Mouse (Mus musculus): ENCODE data around the gene Sh3kbp1. TPM values are rescaled to one million over a fixed set of nuclear protein-coding genes. Genes with fewer than 3 reads are reported as not detected.

Sh3kbp1 gene
- total and polyA plus RNA-seq, 2 experiments from 2014 or later: 46.7 to 58.8 TPM

DNA sequence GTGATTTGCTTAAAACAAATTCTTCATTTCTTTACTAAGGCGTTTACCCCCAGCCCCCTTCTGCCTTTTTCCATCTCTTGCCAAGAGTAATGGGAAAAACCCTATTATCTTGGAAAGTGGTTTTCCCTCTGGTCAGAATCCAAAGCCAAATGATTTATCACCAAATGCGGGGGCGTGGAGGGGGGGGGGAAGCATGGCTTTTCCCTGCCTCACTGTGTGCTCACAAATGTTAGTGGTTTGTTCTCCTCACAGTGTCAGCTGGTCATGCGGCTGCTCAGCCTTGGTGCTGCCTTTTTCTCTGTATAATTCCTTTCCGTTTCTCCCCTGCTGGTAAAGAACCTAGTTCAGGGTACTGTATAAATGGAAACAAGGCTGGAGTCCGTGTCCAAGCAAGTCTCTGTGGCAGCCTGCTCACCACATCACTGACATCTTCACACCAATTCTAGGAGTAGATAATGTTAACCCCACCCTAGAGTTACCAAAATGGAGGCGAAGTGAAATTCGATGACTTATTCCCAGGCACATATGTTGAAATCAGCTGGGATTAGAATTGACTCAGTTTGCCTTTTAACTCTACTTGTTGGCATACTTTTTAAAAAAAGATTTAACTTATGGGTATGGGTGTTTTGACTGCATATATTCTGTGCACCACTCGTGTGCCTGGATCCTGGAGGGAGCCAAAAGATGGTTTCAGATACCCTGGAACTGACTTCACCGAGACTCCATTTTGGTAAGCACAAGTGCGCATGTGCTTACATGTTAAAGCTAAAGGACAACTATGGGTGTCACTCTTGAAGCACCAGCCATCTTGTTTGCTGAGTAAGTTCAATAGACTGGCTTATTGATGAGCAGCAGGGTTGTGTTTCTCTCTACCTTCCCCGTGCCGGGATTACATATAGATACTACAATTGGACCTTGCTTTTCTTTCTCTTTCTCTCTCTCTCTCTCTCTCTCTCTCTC, 84.3 kb downstream of the Sh3kbp1 start:
- no peak overlapping the region for H3K4me3 ChIP-seq (ENCODE audit: low read depth, low read length)
- H3K9me3 ChIP-seq (ENCODE audit: low read length): no peaks in the 10 kb centered on the region
- H3K27me3 ChIP-seq (ENCODE audit: insufficient read depth, low read length): no peaks in the 10 kb centered on the region
- WGBS: 72% methylated on average over 13 of the region's 13 CpGs
- H3K4me1 ChIP-seq (ENCODE audit: insufficient read depth): no peaks in the 10 kb centered on the region
- no peak for DNase-seq
- no peaks in the 10 kb centered on the region for H3K36me3 ChIP-seq (ENCODE audit: insufficient read depth)
- H3K27ac ChIP-seq (ENCODE audit: low read depth, low read length): no peak overlapping the region
- H3K4me2 ChIP-seq (ENCODE audit: low read depth): no peak overlapping the region
- H3K9ac ChIP-seq: no peak overlapping the region
- ATAC-seq: no peak
- TF ChIP-seq CTCF (IDR thresholded peaks at IDR 0.05; ENCODE audit: low read depth): no peak

DNA sequence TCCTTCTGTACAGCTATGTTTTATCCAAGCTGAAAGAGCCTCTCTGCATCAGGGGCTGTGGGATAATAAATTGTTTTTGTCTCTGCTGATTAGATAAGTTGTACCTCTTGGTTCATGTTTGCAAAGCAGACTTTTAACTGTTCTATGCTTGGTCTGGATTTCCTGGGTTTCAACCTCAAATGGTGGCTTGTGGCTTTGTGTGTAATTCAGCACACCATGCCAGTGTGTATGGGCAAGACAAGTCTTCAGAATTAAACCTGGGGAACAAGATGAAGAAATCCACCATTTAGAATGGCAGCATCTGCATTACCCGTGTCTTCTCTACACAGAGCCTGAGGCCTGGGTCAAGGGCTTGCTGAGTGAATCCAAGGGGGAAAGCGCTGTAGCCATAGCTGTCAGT, 86.1 kb downstream of the Sh3kbp1 start:
- Histone ChIP-seq H3K4me2 (ENCODE audit: low read depth) (no peak overlapping the region), H3K36me3 (ENCODE audit: insufficient read depth) (no peaks in the 10 kb centered on the region), H3K4me3 (ENCODE audit: low read depth, low read length) (no peak overlapping the region), H3K27me3 (ENCODE audit: insufficient read depth, low read length) (no peaks in the 10 kb centered on the region), H3K9me3 (ENCODE audit: low read length) (no peaks in the 10 kb centered on the region), H3K9ac (no peak overlapping the region), H3K27ac (ENCODE audit: low read depth, low read length) (no peak overlapping the region), H3K4me1 (ENCODE audit: insufficient read depth) (no peaks in the 10 kb centered on the region)
- no peak for DNase-seq
- no peak for TF ChIP-seq CTCF (IDR thresholded peaks at IDR 0.05; ENCODE audit: low read depth)
- WGBS: 78% methylated on average over 2 of the region's 2 CpGs
- no peak for ATAC-seq

- no peaks in the 10 kb centered on the region for H3K27me3 ChIP-seq (ENCODE audit: insufficient read depth, low read length)
- H3K4me1 ChIP-seq (ENCODE audit: insufficient read depth): no peaks in the 10 kb centered on the region
- no peaks in the 10 kb centered on the region for H3K9me3 ChIP-seq (ENCODE audit: low read length)
- H3K4me2 ChIP-seq (ENCODE audit: low read depth): no peak overlapping the region
- 92% methylated on average over 1 of the region's 1 CpGs for WGBS
- DNase-seq (no peak), ATAC-seq (no peak)
- TF ChIP-seq CTCF (IDR thresholded peaks at IDR 0.05; ENCODE audit: low read depth): no peak
- no peak overlapping the region for H3K4me3 ChIP-seq (ENCODE audit: low read depth, low read length)
- H3K9ac ChIP-seq: no peak overlapping the region
- no peaks in the 10 kb centered on the region for H3K36me3 ChIP-seq (ENCODE audit: insufficient read depth)
- no peak overlapping the region for H3K27ac ChIP-seq (ENCODE audit: low read depth, low read length)
Measured at GRCm38 (mm10) chrX:159721390-159721789, 94.3 kb downstream of the Sh3kbp1 start.

- no peak for ATAC-seq
- H3K27ac ChIP-seq (ENCODE audit: low read depth, low read length): no peak overlapping the region
- no peak overlapping the region for H3K4me3 ChIP-seq (ENCODE audit: low read depth, low read length)
- DNase-seq: no peak
- H3K9me3 ChIP-seq (ENCODE audit: low read length): no peaks in the 10 kb centered on the region
- no peaks in the 10 kb centered on the region for H3K36me3 ChIP-seq (ENCODE audit: insufficient read depth)
- no peaks in the 10 kb centered on the region for H3K4me1 ChIP-seq (ENCODE audit: insufficient read depth)
- no peak overlapping the region for H3K9ac ChIP-seq
- 91% methylated on average over 3 of the region's 3 CpGs for WGBS
- TF ChIP-seq CTCF (IDR thresholded peaks at IDR 0.05; ENCODE audit: low read depth): no peak
- no peaks in the 10 kb centered on the region for H3K27me3 ChIP-seq (ENCODE audit: insufficient read depth, low read length)
- H3K4me2 ChIP-seq (ENCODE audit: low read depth): no peak overlapping the region
Measured at GRCm38 (mm10) chrX:159731421-159731820, 104.3 kb downstream of the Sh3kbp1 start.

- WGBS: 63% methylated on average over 3 of the region's 3 CpGs
Measured at GRCm38 (mm10) chrX:159732845-159733244, 105.8 kb downstream of the Sh3kbp1 start.

GRCm38 (mm10) chrX:159733948-159734347, 106.9 kb downstream of the Sh3kbp1 start:
- Histone ChIP-seq H3K4me2 (ENCODE audit: low read depth) (no peak overlapping the region), H3K4me1 (ENCODE audit: insufficient read depth) (no peaks in the 10 kb centered on the region), H3K9ac (no peak overlapping the region), H3K36me3 (ENCODE audit: insufficient read depth) (no peaks in the 10 kb centered on the region), H3K9me3 (ENCODE audit: low read length) (no peaks in the 10 kb centered on the region), H3K27me3 (ENCODE audit: insufficient read depth, low read length) (no peaks in the 10 kb centered on the region), H3K4me3 (ENCODE audit: low read depth, low read length) (no peak overlapping the region), H3K27ac (ENCODE audit: low read depth, low read length) (no peak overlapping the region)
- no peak for TF ChIP-seq CTCF (IDR thresholded peaks at IDR 0.05; ENCODE audit: low read depth)
- DNase-seq (no peak), ATAC-seq (no peak)
- 75% methylated on average over 2 of the region's 2 CpGs for WGBS

More at GRCm38 (mm10) chrX:159732845-159733244, 105.8 kb downstream of the Sh3kbp1 start:
- Histone ChIP-seq H3K4me1 (ENCODE audit: insufficient read depth) (no peaks in the 10 kb centered on the region), H3K9ac (no peak overlapping the region), H3K27me3 (ENCODE audit: insufficient read depth, low read length) (no peaks in the 10 kb centered on the region), H3K27ac (ENCODE audit: low read depth, low read length) (no peak overlapping the region), H3K9me3 (ENCODE audit: low read length) (no peaks in the 10 kb centered on the region), H3K36me3 (ENCODE audit: insufficient read depth) (no peaks in the 10 kb centered on the region), H3K4me2 (ENCODE audit: low read depth) (no peak overlapping the region), H3K4me3 (ENCODE audit: low read depth, low read length) (no peak overlapping the region)
- no peak for TF ChIP-seq CTCF (IDR thresholded peaks at IDR 0.05; ENCODE audit: low read depth)
- ATAC-seq (no peak), DNase-seq (no peak)

GRCm38 (mm10) chrX:159735513-159736099, 108.5 kb downstream of the Sh3kbp1 start:
- no peaks in the 10 kb centered on the region for H3K4me1 ChIP-seq (ENCODE audit: insufficient read depth)
- no peaks in the 10 kb centered on the region for H3K36me3 ChIP-seq (ENCODE audit: insufficient read depth)
- no peak overlapping the region for H3K4me3 ChIP-seq (ENCODE audit: low read depth, low read length)
- no peak overlapping the region for H3K9ac ChIP-seq
- WGBS: 49% methylated on average over 6 of the region's 6 CpGs
- no peaks in the 10 kb centered on the region for H3K9me3 ChIP-seq (ENCODE audit: low read length)
- DNase-seq (no peak), ATAC-seq (peak; percentile 51; the same call in 1 of the 2 replicates)
- no peak for TF ChIP-seq CTCF (IDR thresholded peaks at IDR 0.05; ENCODE audit: low read depth)
- H3K4me2 ChIP-seq (ENCODE audit: low read depth): no peak overlapping the region
- H3K27me3 ChIP-seq (ENCODE audit: insufficient read depth, low read length): no peaks in the 10 kb centered on the region
- H3K27ac ChIP-seq (ENCODE audit: low read depth, low read length): no peak overlapping the region

Measured in forebrain, postnatal 0 days (tissue).